Mouse (Mus musculus) adrenal gland, postnatal 36 days (tissue): ENCODE results near the gene Gm5726. TPM values are rescaled to one million over a fixed set of nuclear protein-coding genes. Genes with fewer than 3 reads are reported as not detected.
"Not testable (repeated sequence)": the region's sequence is repeated elsewhere in the genome, so short reads cannot be mapped to it uniquely, and the experiment has no call there.

Experiments used
- DNase-seq, 2 experiments: peaks; one replicate each; pipeline ENCODE4 v3.0.0; 2021; ENCODE audit warnings: mixed read lengths in 1 of 2
- long read RNA-seq, 2 experiments: library from polyadenylated mRNA; stranded (forward); transcript quantifications; one replicate each; pipeline ENCODE4 v2.0.0; 2021; ENCODE audit warnings: borderline sequencing depth in 2 of 2
- total RNA-seq, 2 experiments: library from RNA; stranded (reverse); gene quantifications; 2 replicates each; pipeline ENCODE4 v1.2.3; 2021

Gm5726 gene
- total RNA-seq: not detected
- long read RNA-seq, experiment 1: 0 reads
- long read RNA-seq, experiment 2: 0 reads

DNA sequence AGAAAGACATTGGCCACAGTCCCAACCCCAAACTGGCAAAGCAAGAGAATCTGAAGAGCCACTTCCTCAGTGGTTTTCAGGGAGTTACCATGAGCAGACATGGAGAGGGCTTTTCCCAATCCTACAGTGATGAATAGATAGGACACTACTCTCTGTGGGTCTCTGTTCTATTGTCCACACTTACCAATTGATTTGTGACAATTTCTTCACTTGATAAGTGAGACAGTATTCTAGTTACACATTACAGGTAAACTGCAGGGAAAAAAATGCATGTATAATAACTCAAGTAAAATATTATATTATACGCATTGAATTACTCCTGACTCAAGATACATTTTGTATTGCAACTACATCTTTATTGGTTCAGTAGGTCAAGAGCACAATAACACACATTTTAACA lies at the start of gene Gm5726:
TSS of gene Gm5726 (minus strand) at position 101 of the 400 bp plus-strand sequence.
- not testable (repeated sequence) for DNase-seq

DNA sequence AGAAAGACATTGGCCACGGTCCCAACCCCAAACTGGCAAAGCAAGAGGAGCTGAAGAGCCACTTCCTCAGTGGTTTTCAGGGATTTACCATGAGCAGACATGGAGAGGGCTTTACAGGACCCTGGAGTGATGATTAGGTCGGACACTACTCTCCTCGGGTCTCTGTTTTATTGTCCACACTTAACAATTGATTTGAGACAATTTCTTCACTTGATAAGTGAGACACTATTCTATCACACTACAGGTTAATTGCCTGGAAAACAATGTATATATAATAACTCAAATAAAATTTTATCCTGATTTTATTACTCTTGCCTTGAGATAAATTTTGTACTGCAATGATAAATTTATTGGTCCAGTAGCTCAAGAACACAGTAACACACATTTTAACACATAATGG lies 30.6 kb upstream of the Gm5726 start, which contains the start of gene Gm4141:
TSS of gene Gm4141 (minus strand) at position 101 of the 400 bp plus-strand sequence.
- DNase-seq: not testable (repeated sequence)

DNA sequence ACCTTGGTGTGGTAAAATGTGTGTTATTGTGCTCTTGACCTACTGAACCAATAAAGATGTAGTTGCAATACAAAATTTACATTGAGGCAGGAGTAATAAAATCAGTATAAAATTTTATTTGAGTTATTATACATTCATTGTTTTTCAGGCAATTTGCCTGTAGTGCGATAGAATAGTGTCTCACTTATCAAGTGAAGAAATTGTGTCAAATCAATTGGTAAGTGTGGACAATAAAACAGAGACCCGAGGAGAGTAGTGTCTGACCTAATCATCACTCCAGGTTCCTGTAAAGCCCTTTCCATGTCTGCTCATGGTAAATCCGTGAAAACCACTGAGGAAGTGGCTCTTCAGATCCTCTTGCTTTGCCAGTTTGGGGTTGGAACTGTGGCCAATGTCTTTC lies 12.0 kb downstream of the Gm5726 start, which contains the start of gene Vmn1r104:
TSS of gene Vmn1r104 (plus strand) at position 301 of the 400 bp plus-strand sequence.
- not testable (repeated sequence) for DNase-seq

DNA sequence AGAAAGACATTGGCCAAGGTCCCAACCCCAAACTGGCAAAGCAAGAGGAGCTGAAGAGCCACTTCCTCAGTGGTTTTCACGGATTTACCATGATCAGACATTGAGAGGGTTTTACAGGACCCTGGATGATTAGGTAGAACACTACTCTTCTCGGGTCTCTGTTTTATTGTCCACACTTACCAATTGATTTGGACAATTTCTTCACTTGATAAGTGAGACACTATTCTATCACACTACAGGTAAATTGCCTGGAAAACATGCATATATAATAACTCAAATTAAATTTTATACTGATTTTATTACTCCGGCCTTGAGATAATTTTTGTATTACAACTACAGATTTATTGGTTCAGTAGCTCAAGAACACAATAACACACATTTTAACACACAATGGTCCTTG lies 35.1 kb downstream of the Gm5726 start, which contains the start of gene Vmn1r103:
TSS of gene Vmn1r103 (minus strand) at position 101 of the 400 bp plus-strand sequence.
- DNase-seq: not testable (repeated sequence)

Other genes with a start within 250 kb of the Gm5726 start
- not detected for gene Gm4133, start 211.7 kb downstream of the Gm5726 start, total RNA-seq
- not detected for gene Gm5728, start 170.3 kb downstream of the Gm5726 start, total RNA-seq
- not detected for gene Vmn1r100, start 127.8 kb downstream of the Gm5726 start, total RNA-seq
- gene Vmn1r101, start 103.2 kb downstream of the Gm5726 start, total RNA-seq: not detected
- not detected for gene Gm10670, start 70.8 kb downstream of the Gm5726 start, total RNA-seq
- gene Vmn1r103, start 35.2 kb downstream of the Gm5726 start, total RNA-seq: not detected
- gene Vmn1r104, start 11.9 kb downstream of the Gm5726 start, total RNA-seq: not detected
- not detected for gene Gm4141, start 30.5 kb upstream of the Gm5726 start, total RNA-seq
- gene Gm4513, start 53.3 kb upstream of the Gm5726 start, total RNA-seq: not detected
- not detected for gene Vmn1r107, start 123.2 kb upstream of the Gm5726 start, total RNA-seq
- gene Vmn1r111, start 157.5 kb upstream of the Gm5726 start, total RNA-seq: not detected
- gene Gm10668, start 184.9 kb upstream of the Gm5726 start, total RNA-seq: not detected
- gene Vmn1r112, start 225.4 kb upstream of the Gm5726 start, total RNA-seq: not detected
- gene Vmn1r113, start 241.5 kb upstream of the Gm5726 start, total RNA-seq: not detected